Mouse (Mus musculus) forebrain, embryonic 11.5 days (tissue): ENCODE measurements around the gene Zdhhc19. TPM values are rescaled to one million over a fixed set of nuclear protein-coding genes. Genes with fewer than 3 reads are reported as not detected.

ENCODE experiments used
- ATAC-seq: fragments of 200-750 bp; cut with Nextera tagmentation; replicated peaks from 2 replicates; pipeline ENCODE4 v1.8.0; 2017; ENCODE audit warnings: moderate TSS enrichment; ENCODE audit not compliant: low FRiP score
- DNase-seq: peaks from one replicate; pipeline ENCODE4 v3.0.0-alpha.2; 2017; ENCODE audit warnings: low spot score
- H3K27ac ChIP-seq: fragments of 300-500 bp; sonication (generic); 2 replicates; pipeline ENCODE4 v1.5.1; 2014; ENCODE audit warnings: low read depth, low read length
- H3K27me3 ChIP-seq: fragments of 300-500 bp; sonication (generic); 2 replicates; pipeline ENCODE4 v1.6.1; 2014; ENCODE audit warnings: mild to moderate bottlenecking, low read length, mixed read lengths; ENCODE audit not compliant: control insufficient read depth, insufficient read depth
- H3K36me3 ChIP-seq: fragments of 300-500 bp; sonication (generic); 2 replicates; pipeline ENCODE4 v1.6.1; 2014; ENCODE audit warnings: mild to moderate bottlenecking, low read length, moderate library complexity, mixed read lengths; ENCODE audit not compliant: control insufficient read depth, insufficient read depth
- H3K4me1 ChIP-seq: fragments of 300-500 bp; sonication (generic); replicated peaks from 2 replicates; pipeline ENCODE4 v1.6.1; 2014; ENCODE audit warnings: low read length, mixed read lengths; ENCODE audit not compliant: control insufficient read depth, insufficient read depth
- H3K4me2 ChIP-seq: fragments of 300-500 bp; sonication (generic); 2 replicates; pipeline ENCODE4 v1.6.1; 2014; ENCODE audit warnings: low read depth, mild to moderate bottlenecking, low read length, moderate library complexity, mixed read lengths; ENCODE audit not compliant: severe bottlenecking
- H3K4me3 ChIP-seq: fragments of 300-500 bp; sonication (generic); 2 replicates; pipeline ENCODE4 v1.5.1; 2014; ENCODE audit warnings: low read depth, low read length
- H3K9ac ChIP-seq: fragments of 300-500 bp; sonication (generic); 2 replicates; pipeline ENCODE4 v1.6.1; 2014; ENCODE audit warnings: low read length
- H3K9me3 ChIP-seq: fragments of 300-500 bp; sonication (generic); 2 replicates; pipeline ENCODE4 v1.6.1; 2016; ENCODE audit warnings: low read length, mixed read lengths; ENCODE audit not compliant: control insufficient read depth
- WGBS: fragments of 180-500 bp; shearing (Covaris S2); extraction: QIAGEN DNeasy Blood & Tissue Kit; methylation state at CpG from one replicate; pipeline ENCODE4 v1.1.7; 2014; 5-methylcytosine and 5-hydroxymethylcytosine counted together
- polyA plus RNA-seq: library from polyadenylated mRNA; unstranded; fragments of >200 nt; fragmentation: Nextera tagmentation; extraction: Ambion mirVana; gene quantifications from 2 replicates; pipeline ENCODE4 v1.2.1, GENCODE M21; 2014

Zdhhc19 gene
- polyA plus RNA-seq, 1 experiment from 2014 or later, result not detected

DNA sequence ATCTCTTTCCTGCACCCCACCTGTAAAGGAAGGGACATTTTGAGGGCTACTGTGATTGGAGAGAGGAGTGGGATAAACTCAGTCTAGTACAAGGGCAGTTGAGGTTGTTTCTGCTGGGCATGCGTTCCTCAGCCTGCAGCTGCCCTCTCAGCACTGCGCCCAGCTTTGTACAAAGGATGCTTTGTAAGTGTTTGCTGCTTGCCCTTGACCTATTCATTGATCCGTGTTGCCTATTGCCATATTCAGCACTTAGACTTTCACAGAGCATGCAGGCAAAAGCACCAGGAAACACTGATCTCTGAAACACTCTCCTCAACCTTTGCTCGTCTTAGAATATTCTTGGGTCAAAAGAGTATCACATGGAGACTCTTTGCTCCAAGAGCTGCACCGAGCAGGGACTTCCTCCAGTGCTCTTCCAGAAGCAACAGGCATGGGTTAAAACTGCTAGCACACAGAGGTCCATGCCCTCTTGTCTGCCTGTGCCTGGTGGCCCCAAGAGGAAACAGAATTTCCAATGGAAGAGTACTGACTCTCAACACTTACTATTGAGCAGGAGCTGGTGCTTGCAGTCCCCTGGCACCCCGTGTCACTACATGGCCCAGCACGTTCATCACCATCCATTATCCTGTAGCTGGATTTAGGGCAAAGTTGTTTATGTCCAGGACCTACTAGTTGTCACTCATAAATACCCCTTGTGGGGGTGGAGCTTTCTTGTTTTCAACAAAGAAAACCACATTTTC is 23.6 kb upstream of the Zdhhc19 start:
- no peaks in the 10 kb centered on the region for H3K9me3 ChIP-seq
- no peak overlapping the region for H3K4me3 ChIP-seq
- H3K27me3 ChIP-seq, result no peaks in the 10 kb centered on the region
- no peaks in the 10 kb centered on the region for H3K36me3 ChIP-seq
- no peak overlapping the region for H3K9ac ChIP-seq
- no peak for ATAC-seq
- DNase-seq, result no peak
- H3K4me2 ChIP-seq, result no peak overlapping the region
- 79% methylated on average over 7 of the region's 7 CpGs for WGBS
- no peaks in the 10 kb centered on the region; the same call in 1 of the 2 replicates for H3K4me1 ChIP-seq
- H3K27ac ChIP-seq, result no peak overlapping the region

DNA sequence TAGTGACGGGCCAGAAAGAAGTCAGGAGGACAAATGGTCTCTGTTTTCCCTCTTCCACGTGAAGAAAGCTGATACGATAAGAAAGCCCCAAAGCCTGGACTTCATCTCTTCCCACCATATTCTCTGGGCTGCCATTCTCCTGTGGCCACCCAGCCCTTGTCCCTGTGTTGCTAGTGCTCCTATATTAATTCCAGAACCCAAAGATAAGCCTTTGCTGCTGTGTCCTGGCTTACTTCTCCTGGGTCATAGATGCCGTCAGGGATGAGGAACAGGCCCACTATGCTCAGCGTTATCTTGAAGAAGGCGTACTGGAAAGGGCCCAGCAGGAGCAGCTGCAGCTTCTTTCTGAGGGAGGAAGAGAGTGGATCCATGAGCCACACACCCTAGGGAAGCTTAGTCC is 18.8 kb upstream of the Zdhhc19 start:
- no peak overlapping the region for H3K27ac ChIP-seq
- ATAC-seq, result no peak
- no peak for DNase-seq
- H3K9ac ChIP-seq, result no peak overlapping the region
- H3K9me3 ChIP-seq, result no peaks in the 10 kb centered on the region
- H3K36me3 ChIP-seq, result no peaks in the 10 kb centered on the region
- H3K27me3 ChIP-seq, result no peaks in the 10 kb centered on the region
- no peaks in the 10 kb centered on the region; the same call in 1 of the 2 replicates for H3K4me1 ChIP-seq
- 95% methylated on average over 6 of the region's 6 CpGs for WGBS
- no peak overlapping the region for H3K4me3 ChIP-seq
- H3K4me2 ChIP-seq, result no peak overlapping the region

DNA sequence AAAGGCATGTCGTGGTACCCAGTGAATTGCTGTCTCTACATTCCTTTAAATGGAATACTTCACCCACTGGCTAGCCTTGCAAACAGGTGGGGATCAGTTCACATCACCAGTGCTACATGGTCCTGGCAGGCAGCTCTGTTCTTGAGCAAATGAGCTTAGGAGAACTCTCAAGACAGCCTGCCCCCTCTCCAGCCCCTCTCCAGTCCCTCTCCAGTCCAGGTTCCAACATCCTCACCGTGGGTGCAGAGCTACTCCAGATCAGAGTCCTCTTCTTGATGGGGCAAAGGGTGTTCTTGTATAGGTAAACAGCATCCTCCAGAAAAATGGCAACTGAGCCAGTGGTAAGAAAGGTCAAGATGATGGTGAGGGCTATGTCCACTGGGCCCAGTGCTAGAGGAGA is 16.6 kb upstream of the Zdhhc19 start:
- no peaks in the 10 kb centered on the region for H3K4me1 ChIP-seq
- H3K9ac ChIP-seq, result no peak overlapping the region
- no peak overlapping the region for H3K27ac ChIP-seq
- no peaks in the 10 kb centered on the region for H3K9me3 ChIP-seq
- 77% methylated on average over 2 of the region's 2 CpGs for WGBS
- no peaks in the 10 kb centered on the region for H3K36me3 ChIP-seq
- no peak for ATAC-seq
- H3K4me3 ChIP-seq, result no peak overlapping the region
- DNase-seq, result no peak
- H3K27me3 ChIP-seq, result no peaks in the 10 kb centered on the region
- H3K4me2 ChIP-seq, result no peak overlapping the region

DNA sequence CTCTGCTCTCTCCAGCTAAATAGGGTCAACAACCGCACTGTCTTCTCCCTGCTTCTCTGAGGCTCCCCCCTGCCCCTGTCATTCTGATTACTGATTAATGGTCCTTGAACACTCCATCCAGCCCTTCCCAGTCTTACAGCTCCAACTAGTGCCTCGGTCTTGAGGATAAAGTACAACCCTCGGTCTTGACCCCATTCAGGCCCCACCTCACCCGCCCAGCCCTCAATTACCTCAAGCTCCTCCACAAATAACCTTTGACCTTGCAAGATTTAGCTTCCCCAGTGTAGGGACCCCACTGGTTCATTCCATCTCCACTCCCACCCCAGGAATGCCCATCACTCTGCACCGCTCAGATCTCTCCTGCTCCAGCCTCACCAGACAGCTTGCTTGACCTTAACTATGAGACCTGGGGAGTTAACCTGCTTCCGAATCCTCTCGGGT is 11.6 kb upstream of the Zdhhc19 start:
- no peak overlapping the region for H3K4me3 ChIP-seq
- no peak overlapping the region for H3K4me2 ChIP-seq
- H3K27ac ChIP-seq, result no peak overlapping the region
- no peaks in the 10 kb centered on the region for H3K36me3 ChIP-seq
- WGBS, result 51% methylated on average over 7 of the region's 7 CpGs
- H3K4me1 ChIP-seq, result no peaks in the 10 kb centered on the region
- H3K9ac ChIP-seq, result no peak overlapping the region
- DNase-seq (no peak), ATAC-seq (no peak)
- no peaks in the 10 kb centered on the region for H3K9me3 ChIP-seq
- H3K27me3 ChIP-seq, result no peaks in the 10 kb centered on the region

DNA sequence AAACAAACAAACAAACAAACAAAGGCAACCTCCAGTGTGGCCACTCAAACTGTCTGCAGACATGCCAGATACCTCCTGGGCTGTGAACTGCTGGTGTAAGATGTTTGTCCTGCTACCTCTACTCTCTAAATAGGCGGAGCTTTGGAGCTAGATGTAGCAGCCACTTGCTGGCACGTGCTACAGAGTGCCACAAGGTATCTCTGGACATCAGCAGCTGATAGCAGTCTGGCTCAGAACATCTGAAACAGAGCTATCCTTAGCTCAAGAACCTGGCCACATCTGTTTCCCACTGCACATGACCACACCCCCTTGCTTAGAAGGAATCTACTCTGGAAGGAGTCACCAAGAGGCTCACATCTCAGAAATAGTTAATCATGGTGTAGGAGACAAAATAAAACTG is 10.9 kb upstream of the Zdhhc19 start:
- no peak for ATAC-seq
- H3K36me3 ChIP-seq, result no peaks in the 10 kb centered on the region
- H3K4me3 ChIP-seq, result no peak overlapping the region
- H3K4me2 ChIP-seq, result no peak overlapping the region
- H3K9me3 ChIP-seq, result no peaks in the 10 kb centered on the region
- WGBS, result 82% methylated on average over 2 of the region's 2 CpGs
- no peaks in the 10 kb centered on the region for H3K4me1 ChIP-seq
- H3K27ac ChIP-seq, result no peak overlapping the region
- H3K27me3 ChIP-seq, result no peaks in the 10 kb centered on the region
- no peak for DNase-seq
- H3K9ac ChIP-seq, result no peak overlapping the region

DNA sequence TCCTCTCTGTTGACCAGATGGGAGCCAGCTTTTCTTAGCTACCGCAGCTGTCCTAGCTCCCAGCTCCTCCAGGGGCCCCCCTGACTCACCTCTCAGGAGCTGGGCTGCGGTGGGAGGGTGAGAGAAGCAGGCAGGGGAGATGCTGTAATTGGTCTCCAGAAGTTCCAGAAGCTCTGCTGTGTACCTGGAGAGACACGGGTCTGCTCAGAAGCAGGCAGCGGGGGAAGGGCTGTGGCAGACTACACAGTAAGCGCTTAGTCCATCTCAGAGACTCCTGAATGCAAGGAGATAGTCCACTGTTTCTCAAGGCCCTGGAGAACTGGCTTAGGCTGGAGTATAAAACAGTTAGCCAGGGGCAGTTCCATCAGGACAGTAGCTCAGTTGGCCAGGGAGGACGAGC is 10.0 kb upstream of the Zdhhc19 start:
- WGBS, result 81% methylated on average over 6 of the region's 6 CpGs
- no peak overlapping the region for H3K27ac ChIP-seq
- no peaks in the 10 kb centered on the region for H3K4me1 ChIP-seq
- no peak overlapping the region for H3K4me3 ChIP-seq
- no peak for DNase-seq
- no peak overlapping the region for H3K4me2 ChIP-seq
- H3K9me3 ChIP-seq, result no peaks in the 10 kb centered on the region
- H3K27me3 ChIP-seq, result no peaks in the 10 kb centered on the region
- no peaks in the 10 kb centered on the region for H3K36me3 ChIP-seq
- H3K9ac ChIP-seq, result no peak overlapping the region
- no peak for ATAC-seq

DNA sequence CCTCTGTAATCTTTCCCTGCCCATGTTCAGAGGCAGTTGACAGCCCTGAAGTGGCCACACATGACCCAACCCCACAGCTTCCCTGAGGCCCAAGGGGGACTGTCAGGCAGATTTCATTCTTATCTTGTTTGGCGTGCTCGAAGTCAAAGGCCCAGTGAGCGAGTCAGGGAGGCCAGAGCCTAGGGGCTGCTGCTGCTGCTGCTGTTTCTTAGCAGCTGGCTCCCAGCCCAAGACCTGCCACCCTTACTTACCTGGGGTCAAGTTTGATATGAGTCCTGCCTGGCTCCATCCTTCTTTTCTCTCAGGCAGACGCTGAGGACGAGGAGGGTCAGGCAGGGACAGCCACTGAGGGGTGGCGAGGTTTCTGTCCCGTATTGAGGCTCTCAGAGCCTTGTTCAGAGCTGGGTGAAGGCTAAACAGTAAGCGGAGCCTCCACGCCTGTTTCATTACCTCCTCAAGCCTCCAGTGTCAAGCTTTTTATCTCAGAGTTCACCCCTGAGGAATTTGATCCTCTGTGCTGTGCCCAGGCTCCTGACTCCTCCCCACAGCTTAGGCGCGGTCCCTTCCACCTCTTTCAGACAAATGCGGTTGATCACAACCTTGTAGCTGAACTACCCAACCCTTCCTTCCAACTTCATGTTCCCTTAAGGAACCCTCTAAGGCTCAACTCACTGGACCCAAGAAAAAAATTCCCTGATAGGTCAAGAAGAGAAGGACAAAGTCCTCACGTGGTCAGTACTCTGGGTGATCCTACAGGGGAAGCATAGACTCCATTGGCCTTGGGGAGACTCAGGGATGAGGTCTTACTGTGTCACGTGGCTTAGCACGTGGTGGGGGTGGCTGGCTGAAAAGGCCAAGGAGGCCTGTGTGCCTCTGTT is 8.6 kb upstream of the Zdhhc19 start, which contains the start of gene Slc51a:
Slc51a (minus strand) TSS at position 646 of the 878 bp plus-strand sequence.
- Histone ChIP-seq H3K36me3 (no peaks in the 10 kb centered on the region), H3K9me3 (no peaks in the 10 kb centered on the region), H3K27me3 (no peaks in the 10 kb centered on the region), H3K4me1 (no peaks in the 10 kb centered on the region), H3K27ac (no peak within 1 kb of the TSS), H3K4me2 (no peak within 1 kb of the TSS), H3K9ac (no peak within 1 kb of the TSS), H3K4me3 (no peak within 1 kb of the TSS)
- DNase-seq, result no peak
- 71% methylated on average over 15 of the region's 15 CpGs for WGBS
- no peak for ATAC-seq

DNA sequence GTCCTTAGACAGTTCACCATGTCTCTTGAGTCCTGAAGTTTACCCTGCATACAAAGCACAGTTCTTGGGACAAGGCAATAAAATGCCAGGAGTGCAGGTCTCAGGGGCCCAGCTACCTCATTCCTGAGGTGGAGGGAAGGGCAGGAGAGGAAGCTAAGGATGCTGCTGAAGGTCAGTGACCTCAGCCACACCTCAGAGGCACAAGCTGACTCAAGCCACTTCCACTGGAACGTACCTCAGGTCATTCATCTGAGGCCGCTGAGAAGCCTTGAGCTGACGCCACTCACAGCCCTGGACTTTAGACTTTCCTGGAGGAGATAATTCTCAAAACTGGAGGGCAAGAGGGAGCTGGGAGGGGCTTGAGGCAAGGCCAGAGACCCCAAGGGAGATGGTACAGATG is 7.1 kb upstream of the Zdhhc19 start:
- H3K4me3 ChIP-seq, result no peak overlapping the region
- H3K36me3 ChIP-seq, result no peaks in the 10 kb centered on the region
- no peak overlapping the region for H3K9ac ChIP-seq
- ATAC-seq (no peak), DNase-seq (no peak)
- H3K27me3 ChIP-seq, result no peaks in the 10 kb centered on the region
- H3K27ac ChIP-seq, result no peak overlapping the region
- no peaks in the 10 kb centered on the region for H3K4me1 ChIP-seq
- 90% methylated on average over 3 of the region's 3 CpGs for WGBS
- no peak overlapping the region for H3K4me2 ChIP-seq
- H3K9me3 ChIP-seq, result no peaks in the 10 kb centered on the region
